ENCODE assay signal across 9 mouse cellular contexts in genomic region chr11:65786160-65786559, GRCm38 (mm10). TPM values are rescaled to one million over a fixed set of nuclear protein-coding genes. Genes with fewer than 3 reads are reported as not detected.
DNase-seq lines count a peak whose midpoint lies in the region; ATAC-seq and TF ChIP-seq lines count a peak whose summit lies in the region.
"Had no signal": no experiment of that assay in that cellular context is flagged by ENCODE, and none has a peak within 500 bp of the region (broad histone marks: within the 10 kb centered on the region; RNA-seq: fewer than 3 reads in every experiment).

No protein-coding gene starts in this region.

- peak overlapping the region; percentile 84 for H3K4me2 ChIP-seq in lung, embryonic 14.5 days
- H3K4me2 ChIP-seq in forebrain, embryonic 13.5 days = peak overlapping the region; percentile 82
- H3K4me2 ChIP-seq in neural tube, embryonic 15.5 days = peak overlapping the region; percentile 67

- no peaks in the 10 kb centered on the region for H3K27me3 ChIP-seq in lung, embryonic 14.5 days (ENCODE audit: insufficient read depth, low read length)
- H3K27me3 ChIP-seq in forebrain, embryonic 13.5 days = no peaks in the 10 kb centered on the region
- H3K27me3 ChIP-seq in neural tube, embryonic 15.5 days (replicated peaks) = no peaks in the 10 kb centered on the region

- H3K36me3 ChIP-seq in lung, embryonic 14.5 days (ENCODE audit: insufficient read depth) = no peaks in the 10 kb centered on the region
- 0 out of 2 replicates have a peak, but pooled peaks cover under 1% of the 10 kb centered on the region for H3K36me3 ChIP-seq in forebrain, embryonic 13.5 days (ENCODE audit: poor library complexity, severe bottlenecking)
- no peaks in the 10 kb centered on the region for H3K36me3 ChIP-seq in neural tube, embryonic 15.5 days

- H3K4me3 ChIP-seq in lung, embryonic 14.5 days (ENCODE audit: low read depth, low read length) = peak overlapping the region; percentile 98; the same call in 1 of the 2 replicates
- peak overlapping the region; percentile 13; the same call in 1 of the 2 replicates for H3K4me3 ChIP-seq in forebrain, embryonic 13.5 days
- H3K4me3 ChIP-seq in neural tube, embryonic 15.5 days (replicated peaks) = 0 out of 2 replicates have a peak overlapping the region, but pooled peaks have one; percentile 8

- no peak for DNase-seq in lung, embryonic 14.5 days
- DNase-seq in lung, postnatal 4 days = no peak
- peak; percentile 6 for DNase-seq in liver
- DNase-seq in right cerebral cortex, postnatal 10 days (ENCODE audit: low spot score in 2 of 2) = no peak
- DNase-seq in yolk sac, embryonic 10.5 days (ENCODE audit: low spot score) = no peak
- no peak for DNase-seq in layer of hippocampus, postnatal 36 days
- DNase-seq: cerebellum, adult 11 months had no signal

- H3K27ac ChIP-seq in lung, embryonic 14.5 days (ENCODE audit: low read depth) = no peak overlapping the region
- H3K27ac ChIP-seq in forebrain, embryonic 13.5 days = no peak overlapping the region
- H3K27ac ChIP-seq in neural tube, embryonic 15.5 days (replicated peaks) = no peak overlapping the region

- no peak for TF ChIP-seq CTCF in lung, embryonic 14.5 days (IDR thresholded peaks at IDR 0.05; ENCODE audit: low read depth)

- no peaks in the 10 kb centered on the region for H3K9me3 ChIP-seq in lung, embryonic 14.5 days (ENCODE audit: low read depth, low read length)
- H3K9me3 ChIP-seq in forebrain, embryonic 13.5 days (replicated peaks) = no peaks in the 10 kb centered on the region
- H3K9me3 ChIP-seq in neural tube, embryonic 15.5 days (replicated peaks) = no peaks in the 10 kb centered on the region

- H3K9ac ChIP-seq in lung, embryonic 14.5 days = no peak overlapping the region
- H3K9ac ChIP-seq in forebrain, embryonic 13.5 days = no peak overlapping the region; the same call in 1 of the 2 replicates
- no peak overlapping the region for H3K9ac ChIP-seq in neural tube, embryonic 15.5 days (replicated peaks)

- 66% methylated on average over 2 of the region's 2 CpGs for whole genome bisulfite sequencing in lung, embryonic 14.5 days
- 97% methylated on average over 2 of the region's 2 CpGs for WGBS in forebrain, embryonic 13.5 days
- WGBS in neural tube, embryonic 15.5 days = 89% methylated on average over 2 of the region's 2 CpGs

- no peak for ATAC-seq in lung, embryonic 14.5 days (ENCODE audit: insufficient read depth)
- ATAC-seq in forebrain, embryonic 13.5 days = no peak
- ATAC-seq in neural tube, embryonic 15.5 days (ENCODE audit: low FRiP score) = no peak

- peaks cover 7% of the 10 kb centered on the region for H3K4me1 ChIP-seq in lung, embryonic 14.5 days (ENCODE audit: insufficient read depth)
- peaks cover 17% of the 10 kb centered on the region for H3K4me1 ChIP-seq in forebrain, embryonic 13.5 days
- H3K4me1 ChIP-seq in neural tube, embryonic 15.5 days = peaks cover 29% of the 10 kb centered on the region

RNA-seq across cellular contexts. Expression of gene Map2k4, which starts 1.9 kb away (rescaled TPM):
- 71.5 and 74.8 TPM in 2 replicates for polyA plus RNA-seq in lung, embryonic 14.5 days (2014; fragmentation: Nextera tagmentation; extraction: Ambion mirVana)
- 65.2 and 72.3 TPM in 2 replicates for polyA plus RNA-seq in forebrain, embryonic 13.5 days (2015; fragmentation: Nextera tagmentation; extraction: Ambion mirVana)
- polyA plus RNA-seq in neural tube, embryonic 15.5 days (2015; fragmentation: Nextera tagmentation; extraction: Ambion mirVana) = 109 TPM in 2 replicates
- total RNA-seq in layer of hippocampus, postnatal 36 days (2021) = 100 to 1,000 TPM; 194 to 203 TPM

RNA-seq across cellular contexts. Expression of gene Zkscan6, which starts 20.8 kb away (rescaled TPM):
- 10.8 and 13.0 TPM in 2 replicates for polyA plus RNA-seq in lung, embryonic 14.5 days (2014; fragmentation: Nextera tagmentation; extraction: Ambion mirVana)
- 19.3 and 20.3 TPM in 2 replicates for polyA plus RNA-seq in forebrain, embryonic 13.5 days (2015; fragmentation: Nextera tagmentation; extraction: Ambion mirVana)
- 16.4 and 18.0 TPM in 2 replicates for polyA plus RNA-seq in neural tube, embryonic 15.5 days (2015; fragmentation: Nextera tagmentation; extraction: Ambion mirVana)
- 10 to 100 TPM; 12.7 to 13.3 TPM for total RNA-seq in layer of hippocampus, postnatal 36 days (2021)

Comparison
In these comparisons a context has a peak if more than half of its experiments do, and no peak if none do; other contexts are left out.
1. H3K4me3 ChIP-seq: peak in every context shown above with its lines; median percentile 98 in lung, embryonic 14.5 days; 13 in forebrain, embryonic 13.5 days; 8 in neural tube, embryonic 15.5 days.